16 mouse cellular contexts compared by ENCODE assay signal in genomic region chr12:107969126-107969525, GRCm38 (mm10). TPM values are rescaled to one million over a fixed set of nuclear protein-coding genes. Genes with fewer than 3 reads are reported as not detected.
A peak's percentile ranks its signal among the peaks of the same experiment; 100 is the strongest.
DNase-seq lines count a peak whose midpoint lies in the region; ATAC-seq and TF ChIP-seq lines count a peak whose summit lies in the region.
"Had no signal": no experiment of that assay in that cellular context is flagged by ENCODE, and none has a peak within 500 bp of the region (broad histone marks: within the 10 kb centered on the region; RNA-seq: fewer than 3 reads in every experiment).

No protein-coding gene starts in this region.

- intact Hi-C loops in left cerebral cortex, adult 2 months (cut with DNase I): no loop called here
- intact Hi-C loops in left cerebral cortex, postnatal 14 days (cut with DNase I): no loop called here

- ATAC-seq in embryonic facial prominence, embryonic 13.5 days (ENCODE audit: insufficient number of reproducible peaks, insufficient read depth, low FRiP score, low TSS enrichment, low read depth): no peak
- ATAC-seq in forebrain, embryonic 15.5 days (replicated peaks): no peak
- ATAC-seq in midbrain, postnatal 0 days (ENCODE audit: low FRiP score): no peak
- no peak for ATAC-seq in erythroid progenitor cell, adult 5-6 weeks (replicated peaks; ENCODE audit: low FRiP score, poor library complexity, severe bottlenecking)
- ATAC-seq: liver, postnatal 0 days had no signal

- no peak overlapping the region for H3K9ac ChIP-seq in embryonic facial prominence, embryonic 13.5 days
- H3K9ac ChIP-seq in forebrain, embryonic 15.5 days (replicated peaks): no peak overlapping the region
- H3K9ac ChIP-seq in midbrain, postnatal 0 days (replicated peaks; ENCODE audit: low read length, poor library complexity, severe bottlenecking): no peak overlapping the region
- H3K9ac ChIP-seq: liver, postnatal 0 days had no signal

- H3K9me3 ChIP-seq in embryonic facial prominence, embryonic 13.5 days: no peaks in the 10 kb centered on the region
- peaks cover 6% of the 10 kb centered on the region; the same call in 1 of the 2 replicates for H3K9me3 ChIP-seq in embryonic facial prominence, embryonic 10.5 days
- H3K9me3 ChIP-seq in forebrain, embryonic 15.5 days: no peaks in the 10 kb centered on the region
- H3K9me3 ChIP-seq in midbrain, postnatal 0 days (ENCODE audit: low read length): no peaks in the 10 kb centered on the region

- H3K4me3 ChIP-seq in embryonic facial prominence, embryonic 13.5 days: no peak overlapping the region
- no peak overlapping the region for H3K4me3 ChIP-seq in embryonic facial prominence, embryonic 10.5 days
- H3K4me3 ChIP-seq in left cerebral cortex, adult 2 months: no peak overlapping the region
- H3K4me3 ChIP-seq in forebrain, embryonic 15.5 days: no peak overlapping the region
- H3K4me3 ChIP-seq in midbrain, postnatal 0 days (ENCODE audit: low read depth, low read length): no peak overlapping the region

- no peaks in the 10 kb centered on the region; the same call in 1 of the 2 replicates for H3K36me3 ChIP-seq in embryonic facial prominence, embryonic 13.5 days
- peaks cover 25% of the 10 kb centered on the region for H3K36me3 ChIP-seq in embryonic facial prominence, embryonic 10.5 days (replicated peaks)
- no peaks in the 10 kb centered on the region for H3K36me3 ChIP-seq in forebrain, embryonic 15.5 days
- H3K36me3 ChIP-seq in midbrain, postnatal 0 days (ENCODE audit: insufficient read depth, low read length): no peaks in the 10 kb centered on the region
- H3K36me3 ChIP-seq: G1E had no signal

- H3K4me2 ChIP-seq in embryonic facial prominence, embryonic 13.5 days: no peak overlapping the region
- peak overlapping the region; percentile 42 for H3K4me2 ChIP-seq in forebrain, embryonic 15.5 days (replicated peaks)
- 0 out of 2 replicates have a peak overlapping the region, but pooled peaks have one; percentile 35 for H3K4me2 ChIP-seq in midbrain, postnatal 0 days (ENCODE audit: low read depth, low read length, poor library complexity, severe bottlenecking)

- 0 out of 2 replicates have a peak overlapping the region, but pooled peaks have one; percentile 5 for H3K27ac ChIP-seq in embryonic facial prominence, embryonic 13.5 days
- no peak overlapping the region for H3K27ac ChIP-seq in embryonic facial prominence, embryonic 10.5 days (replicated peaks)
- peak overlapping the region; percentile 74 for H3K27ac ChIP-seq in left cerebral cortex, adult 2 months
- H3K27ac ChIP-seq in forebrain, embryonic 15.5 days (replicated peaks): peak overlapping the region; percentile 92
- H3K27ac ChIP-seq in midbrain, postnatal 0 days (ENCODE audit: low read depth, low read length): no peak overlapping the region

- H3K27me3 ChIP-seq in embryonic facial prominence, embryonic 13.5 days: no peaks in the 10 kb centered on the region
- H3K27me3 ChIP-seq in embryonic facial prominence, embryonic 10.5 days (replicated peaks; ENCODE audit: low read depth, poor library complexity, severe bottlenecking): peaks cover 14% of the 10 kb centered on the region
- no peaks in the 10 kb centered on the region for H3K27me3 ChIP-seq in forebrain, embryonic 15.5 days
- no peaks in the 10 kb centered on the region for H3K27me3 ChIP-seq in midbrain, postnatal 0 days (ENCODE audit: insufficient read depth, low read length)

- 79% methylated on average over 8 of the region's 8 CpGs for WGBS in embryonic facial prominence, embryonic 13.5 days
- WGBS in embryonic facial prominence, embryonic 10.5 days: 82% methylated on average over 8 of the region's 8 CpGs
- WGBS in forebrain, embryonic 15.5 days: 66% methylated on average over 8 of the region's 8 CpGs
- 70% methylated on average over 8 of the region's 8 CpGs for WGBS in midbrain, postnatal 0 days

- no peak for TF ChIP-seq CTCF in left cerebral cortex, adult 2 months (IDR thresholded peaks at IDR 0.05)
- no peak for TF ChIP-seq CTCF in midbrain, postnatal 0 days (IDR thresholded peaks at IDR 0.05)

- no peak for DNase-seq in embryonic facial prominence, embryonic 10.5 days (ENCODE audit: low spot score)
- no peak for DNase-seq in left cerebral cortex, adult 2 months (ENCODE audit: extremely low spot score in 1 of 2, low spot score in 2 of 2)
- DNase-seq in left cerebral cortex, postnatal 14 days (ENCODE audit: low spot score in 2 of 2): no peak
- DNase-seq in midbrain, postnatal 0 days (ENCODE audit: low spot score): no peak
- no peak for DNase-seq in adrenal gland, postnatal 25 days
- DNase-seq: cerebellum, adult 9-11 months; embryo, embryonic 11 days; gastrocnemius, postnatal 36 days; kidney, adult 11 months; liver; liver, postnatal 0 days; lung, postnatal 14 days had no signal

- peaks cover 94% of the 10 kb centered on the region for H3K4me1 ChIP-seq in embryonic facial prominence, embryonic 13.5 days
- H3K4me1 ChIP-seq in embryonic facial prominence, embryonic 10.5 days: peaks cover 94% of the 10 kb centered on the region
- peaks cover 96% of the 10 kb centered on the region for H3K4me1 ChIP-seq in forebrain, embryonic 15.5 days
- H3K4me1 ChIP-seq in midbrain, postnatal 0 days (ENCODE audit: insufficient read depth, low read length): peaks cover 9% of the 10 kb centered on the region; the same call in 1 of the 2 replicates

RNA-seq across cellular contexts. Expression of gene Bcl11b, which starts 34.3 kb away (rescaled TPM):
- polyA plus RNA-seq in embryonic facial prominence, embryonic 13.5 days (2015; fragmentation: Nextera tagmentation; extraction: Ambion mirVana): 35.7 and 40.6 TPM in 2 replicates
- polyA plus RNA-seq in embryonic facial prominence, embryonic 10.5 days (2016; fragmentation: Nextera tagmentation; extraction: Ambion mirVana): 7.3 and 10.4 TPM in 2 replicates
- 10 to 100 TPM; 57.8 to 69.0 TPM for total RNA-seq in left cerebral cortex, adult 2 months (2021)
- 10 to 100 TPM; 42.5 to 72.8 TPM for total RNA-seq in left cerebral cortex, postnatal 14 days (2021)
- 109 and 117 TPM in 2 replicates for polyA plus RNA-seq in forebrain, embryonic 15.5 days (2015; fragmentation: Nextera tagmentation; extraction: Ambion mirVana)
- total RNA-seq in midbrain, postnatal 0 days (2014; rRNA removed): 55.2 and 56.8 TPM in 2 replicates
- 18.9 and 19.0 TPM in 2 replicates for polyA plus RNA-seq in midbrain, postnatal 0 days (2015; fragmentation: Nextera tagmentation; extraction: Ambion mirVana)
- total RNA-seq in erythroid progenitor cell, adult 5-6 weeks (2015; ENCODE audit: low replicate concordance): 0.72 and 1.3 TPM in 2 replicates
- total RNA-seq in erythroid progenitor cell, adult 5-6 weeks (2017; ENCODE audit: low replicate concordance): 0.38 and 1.3 TPM in 2 replicates
- total RNA-seq in adrenal gland, postnatal 25 days (2021): 0.18 and 0.38 TPM in 2 replicates
- polyA plus RNA-seq: G1E; liver, postnatal 0 days had no signal

Comparison
In these comparisons a context has a peak if more than half of its experiments do, and no peak if none do; other contexts are left out.
1. H3K27ac ChIP-seq: peak in embryonic facial prominence, embryonic 13.5 days (single experiment), left cerebral cortex, adult 2 months (single experiment) and forebrain, embryonic 15.5 days (single experiment); none in embryonic facial prominence, embryonic 10.5 days (single experiment) and midbrain, postnatal 0 days (single experiment).
2. RNA of gene Bcl11b, which starts 34.3 kb away (total RNA-seq): 42.5 to 72.8 TPM in left cerebral cortex, postnatal 14 days, 57.8 to 69.0 TPM in left cerebral cortex, adult 2 months and 55.2 to 56.8 TPM in midbrain, postnatal 0 days; 0.38 to 1.3 TPM in erythroid progenitor cell, adult 5-6 weeks and 0.18 to 0.38 TPM in adrenal gland, postnatal 25 days; every median in the first group is over 10 times any median in the second.